Mouse (Mus musculus): Measurements from ENCODE around the gene 0610037L13Rik. TPM values are rescaled to one million over a fixed set of nuclear protein-coding genes. Genes with fewer than 3 reads are reported as not detected.

The 0610037L13Rik gene
- polyA plus RNA-seq, 1 experiment, result 46.9 TPM

DNA sequence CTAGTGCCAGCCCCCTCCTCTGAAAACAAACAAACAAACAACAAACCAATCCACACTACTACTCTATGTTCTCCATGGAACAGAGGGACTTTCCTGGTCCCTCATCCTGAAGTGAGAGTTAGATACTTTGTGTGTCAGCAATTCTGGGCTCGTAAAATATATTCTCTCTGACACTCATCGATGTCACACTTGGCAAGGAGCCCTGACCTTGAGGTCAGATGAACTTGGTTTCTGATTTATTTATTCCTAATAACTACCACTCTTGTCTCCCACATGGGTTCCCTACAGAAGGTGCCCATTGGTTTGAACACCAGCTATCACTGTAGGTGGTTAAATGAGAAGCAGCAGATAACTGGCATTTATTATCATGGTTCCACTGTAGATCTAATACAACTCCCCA is 30.7 kb downstream of the 0610037L13Rik start:
- DNase-seq (ENCODE audit: low read depth), result no peak

GRCm38 (mm10) chr4:107921152-107921695 is 31.6 kb downstream of the 0610037L13Rik start:
- DNase-seq (ENCODE audit: low read depth), result no peak

- DNase-seq (ENCODE audit: low read depth), result no peak
Observed at GRCm38 (mm10) chr4:107921952-107922351, 32.3 kb downstream of the 0610037L13Rik start.

DNA sequence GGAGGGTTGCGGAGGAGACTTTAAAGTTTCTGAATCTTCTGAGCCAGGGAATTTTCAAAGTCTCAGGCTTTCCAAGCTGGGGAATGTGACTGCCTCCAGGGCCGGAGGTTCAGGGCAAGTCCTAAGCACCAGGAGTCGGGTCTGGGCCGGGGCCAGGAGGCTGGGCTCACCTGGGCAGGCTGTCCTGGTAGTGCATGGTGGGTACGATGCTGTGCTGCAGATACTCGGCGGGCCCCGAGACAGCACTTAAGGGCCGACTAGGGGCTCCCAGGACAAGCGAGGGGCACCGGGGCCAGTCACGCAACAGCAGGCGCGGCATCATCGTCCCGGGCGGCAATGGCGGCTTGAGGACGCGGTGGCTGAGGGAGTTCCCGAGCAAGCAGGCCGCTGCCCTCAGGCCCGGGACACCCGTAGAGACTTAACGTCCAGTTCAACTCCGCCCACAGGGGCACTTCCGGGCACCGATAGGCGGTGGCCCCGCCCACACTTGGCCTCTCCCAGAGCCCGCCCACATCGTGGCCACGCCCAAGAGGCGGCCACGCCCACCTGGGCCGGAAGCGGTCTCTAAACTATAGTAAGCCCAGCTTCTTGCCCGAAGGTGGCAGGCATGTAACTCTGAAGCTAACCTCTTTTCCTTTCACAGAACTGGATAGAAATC is 33.7 kb downstream of the 0610037L13Rik start, which contains the start of gene Cpt2:
Gene Cpt2, minus strand, starts transcription at position 466 of the 658 bp plus-strand sequence.
- no peak for DNase-seq (ENCODE audit: low read depth)

- DNase-seq (ENCODE audit: low read depth), result no peak
Observed at GRCm38 (mm10) chr4:107923803-107924194, 34.2 kb downstream of the 0610037L13Rik start.

- no peak for DNase-seq (ENCODE audit: low read depth)
Observed at GRCm38 (mm10) chr4:107928269-107928668, 38.7 kb downstream of the 0610037L13Rik start.

- DNase-seq (ENCODE audit: low read depth), result no peak
Observed at GRCm38 (mm10) chr4:107928726-107929125, 39.1 kb downstream of the 0610037L13Rik start.

DNA sequence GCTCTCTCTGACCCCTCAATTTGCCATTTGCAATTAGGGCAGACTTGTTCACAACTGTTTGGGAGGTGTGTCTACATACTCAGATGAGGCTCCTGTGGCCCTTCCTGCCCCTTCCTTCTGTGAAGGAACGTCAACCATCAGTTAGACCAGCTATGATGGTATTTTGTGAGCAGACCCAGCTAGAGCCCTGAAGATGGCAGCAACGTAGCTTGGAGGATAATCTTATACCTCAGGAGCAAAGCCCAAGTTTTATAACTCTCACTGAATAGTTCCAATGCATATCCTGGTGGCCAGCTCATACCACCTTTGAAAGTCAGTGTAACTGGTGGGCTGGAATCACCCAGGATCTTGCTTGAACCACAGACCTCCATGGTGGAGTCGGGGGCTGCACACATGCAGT is 41.8 kb downstream of the 0610037L13Rik start:
- DNase-seq (ENCODE audit: low read depth), result no peak

GRCm38 (mm10) chr4:107933239-107933638 is 43.6 kb downstream of the 0610037L13Rik start:
- DNase-seq (ENCODE audit: low read depth), result no peak

DNA sequence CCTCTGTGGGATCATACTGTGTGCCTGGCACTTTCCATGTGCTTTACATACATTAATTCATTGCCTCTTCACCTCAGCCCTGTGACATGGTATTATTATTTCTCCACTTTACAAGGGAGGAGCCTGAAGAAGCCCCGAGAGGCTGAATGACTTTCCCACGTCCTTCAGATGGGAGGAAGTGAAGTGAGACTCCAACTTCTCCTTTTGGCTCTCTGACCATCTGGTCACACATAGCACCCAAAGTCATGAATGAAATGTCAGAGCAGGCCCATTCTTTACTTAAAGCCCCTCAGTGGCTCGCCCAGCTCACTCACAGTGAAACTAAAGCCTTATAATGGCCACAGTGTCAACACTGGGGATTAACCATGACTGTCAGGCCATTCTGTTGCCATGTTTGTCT is 45.6 kb downstream of the 0610037L13Rik start:
- no peak for DNase-seq (ENCODE audit: low read depth)

GRCm38 (mm10) chr4:107937338-107937737 is 47.7 kb downstream of the 0610037L13Rik start:
- no peak for DNase-seq (ENCODE audit: low read depth)

DNA sequence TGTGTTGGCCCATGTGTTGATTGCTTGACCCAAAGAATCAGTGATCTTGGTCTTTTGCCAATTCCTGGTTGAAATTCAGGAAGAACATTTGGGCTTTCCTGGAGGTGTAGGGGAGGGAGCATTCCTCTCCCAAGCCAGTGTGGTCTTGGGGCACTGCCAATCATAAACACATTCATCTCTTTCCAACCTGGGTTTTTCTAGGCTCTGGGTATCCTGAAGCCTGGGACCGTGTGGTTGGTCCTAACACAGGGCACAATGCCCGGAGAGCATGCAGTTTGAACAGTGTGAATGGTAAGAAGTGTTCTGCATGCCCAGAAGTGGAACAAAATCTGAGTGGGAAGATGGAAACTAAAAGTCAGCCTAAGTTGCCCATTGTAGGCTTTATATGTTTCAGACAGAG is 48.5 kb downstream of the 0610037L13Rik start:
- no peak for DNase-seq (ENCODE audit: low read depth)

DNA sequence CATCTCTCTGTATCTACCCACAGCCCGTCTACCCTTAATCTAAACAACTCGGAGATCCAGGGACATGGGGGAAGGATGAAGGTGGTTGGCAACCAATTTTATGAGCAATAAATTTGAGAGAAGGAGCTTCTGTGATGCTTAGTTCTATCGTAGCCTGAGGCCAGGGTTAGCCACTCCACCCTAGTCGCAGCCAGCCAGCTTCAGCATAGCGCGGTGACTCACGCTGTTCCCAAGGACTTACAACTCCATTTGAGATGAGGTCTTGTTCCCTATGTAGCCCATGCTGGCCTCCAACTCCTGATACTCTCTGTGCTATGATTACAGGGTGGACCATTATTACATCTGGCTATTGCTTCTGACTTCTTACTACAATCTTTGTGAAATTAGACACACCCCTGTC is 53.1 kb downstream of the 0610037L13Rik start:
- DNase-seq (ENCODE audit: low read depth), result no peak

GRCm38 (mm10) chr4:107944141-107944540 is 54.5 kb downstream of the 0610037L13Rik start:
- no peak for DNase-seq (ENCODE audit: low read depth)

Other genes with a start within 250 kb of the 0610037L13Rik start
- 3.9 and 6.7 TPM in 2 replicates for gene Dmrtb1, start 205.6 kb upstream of the 0610037L13Rik start, polyA plus RNA-seq (2012; rRNA removed)
- 7.6 and 9.3 TPM in 2 replicates for gene Lrp8, start 87.6 kb upstream of the 0610037L13Rik start, polyA plus RNA-seq (2012; rRNA removed)
- 29.9 and 38.0 TPM in 2 replicates for gene Magoh, start 10.1 kb upstream of the 0610037L13Rik start, polyA plus RNA-seq (2012; rRNA removed)
- gene Cpt2, start 33.8 kb downstream of the 0610037L13Rik start, polyA plus RNA-seq (2012; rRNA removed), result 83.1 and 87.7 TPM in 2 replicates
- gene Slc1a7, start 78.5 kb downstream of the 0610037L13Rik start, polyA plus RNA-seq (2012; rRNA removed), result 0.19 and 0.27 TPM in 2 replicates
- gene Podn, start 206.6 kb downstream of the 0610037L13Rik start, polyA plus RNA-seq (2012; rRNA removed), result 48.5 and 74.4 TPM in 2 replicates

All from gonadal fat pad, adult 2 months (tissue).